Mouse (Mus musculus) CD8-positive naive resting alpha-beta T cell, adult 2 months (primary cell): ENCODE measurements around the gene Ccser1.

Source experiments
- DNase-seq, 2 experiments: peaks; one replicate each; pipeline ENCODE4 v3.0.0; 2022; ENCODE audit warnings: low read depth in 2 of 2, low spot score in 2 of 2

Ccser1 gene

GRCm38 (mm10) chr6:61179949-61180755 lies at the start of gene Ccser1:
TSS of gene Ccser1 (plus strand) at chr6:61180324.
- DNase-seq, result peak in 1 of 2 experiments; percentile 8

GRCm38 (mm10) chr6:61136436-61136835 lies 43.7 kb upstream of the Ccser1 start:
- no peak for DNase-seq

- DNase-seq, result no peak
Observed at GRCm38 (mm10) chr6:61143031-61143430, 37.1 kb upstream of the Ccser1 start.

GRCm38 (mm10) chr6:61152924-61153323 lies 27.2 kb upstream of the Ccser1 start:
- no peak for DNase-seq

GRCm38 (mm10) chr6:61154654-61155053 lies 25.5 kb upstream of the Ccser1 start:
- DNase-seq, result no peak

- DNase-seq, result no peak
Observed at GRCm38 (mm10) chr6:61155059-61155629, 25.0 kb upstream of the Ccser1 start.

GRCm38 (mm10) chr6:61155718-61156117 lies 24.4 kb upstream of the Ccser1 start:
- DNase-seq, result no peak

GRCm38 (mm10) chr6:61162117-61162516 lies 18.0 kb upstream of the Ccser1 start:
- no peak for DNase-seq

- DNase-seq, result no peak
Observed at GRCm38 (mm10) chr6:61166891-61167290, 13.2 kb upstream of the Ccser1 start.

- DNase-seq, result no peak
Observed at GRCm38 (mm10) chr6:61176126-61176525, 4.0 kb upstream of the Ccser1 start.

- DNase-seq, result no peak
Observed at GRCm38 (mm10) chr6:61177476-61177875, 2.6 kb upstream of the Ccser1 start.

GRCm38 (mm10) chr6:61179641-61179948 lies 529 bp upstream of the Ccser1 start:
- DNase-seq, result no peak

- DNase-seq, result no peak
Observed at GRCm38 (mm10) chr6:61180756-61181191, 650 bp downstream of the Ccser1 start.

GRCm38 (mm10) chr6:61189029-61189428 lies 8.9 kb downstream of the Ccser1 start:
- DNase-seq, result no peak

- no peak for DNase-seq
Observed at GRCm38 (mm10) chr6:61191597-61192386, 11.7 kb downstream of the Ccser1 start.

- DNase-seq, result no peak
Observed at GRCm38 (mm10) chr6:61203344-61203743, 23.2 kb downstream of the Ccser1 start.

GRCm38 (mm10) chr6:61206042-61206441 lies 25.9 kb downstream of the Ccser1 start:
- DNase-seq, result no peak

- DNase-seq, result no peak
Observed at GRCm38 (mm10) chr6:61206619-61207018, 26.5 kb downstream of the Ccser1 start.

GRCm38 (mm10) chr6:61210061-61210737 lies 30.1 kb downstream of the Ccser1 start:
- no peak for DNase-seq

- no peak for DNase-seq
Observed at GRCm38 (mm10) chr6:61215705-61216104, 35.6 kb downstream of the Ccser1 start.

GRCm38 (mm10) chr6:61216514-61216913 lies 36.4 kb downstream of the Ccser1 start:
- no peak for DNase-seq
